Mouse (Mus musculus) embryo, embryonic 9.5 days (tissue): ENCODE measurements around the gene Rcsd1.

ENCODE experiments used
- DNase-seq: peaks from one replicate; pipeline ENCODE4 v3.0.0-alpha.2; 2017; ENCODE audit errors: extremely low spot score

Rcsd1 gene

DNA sequence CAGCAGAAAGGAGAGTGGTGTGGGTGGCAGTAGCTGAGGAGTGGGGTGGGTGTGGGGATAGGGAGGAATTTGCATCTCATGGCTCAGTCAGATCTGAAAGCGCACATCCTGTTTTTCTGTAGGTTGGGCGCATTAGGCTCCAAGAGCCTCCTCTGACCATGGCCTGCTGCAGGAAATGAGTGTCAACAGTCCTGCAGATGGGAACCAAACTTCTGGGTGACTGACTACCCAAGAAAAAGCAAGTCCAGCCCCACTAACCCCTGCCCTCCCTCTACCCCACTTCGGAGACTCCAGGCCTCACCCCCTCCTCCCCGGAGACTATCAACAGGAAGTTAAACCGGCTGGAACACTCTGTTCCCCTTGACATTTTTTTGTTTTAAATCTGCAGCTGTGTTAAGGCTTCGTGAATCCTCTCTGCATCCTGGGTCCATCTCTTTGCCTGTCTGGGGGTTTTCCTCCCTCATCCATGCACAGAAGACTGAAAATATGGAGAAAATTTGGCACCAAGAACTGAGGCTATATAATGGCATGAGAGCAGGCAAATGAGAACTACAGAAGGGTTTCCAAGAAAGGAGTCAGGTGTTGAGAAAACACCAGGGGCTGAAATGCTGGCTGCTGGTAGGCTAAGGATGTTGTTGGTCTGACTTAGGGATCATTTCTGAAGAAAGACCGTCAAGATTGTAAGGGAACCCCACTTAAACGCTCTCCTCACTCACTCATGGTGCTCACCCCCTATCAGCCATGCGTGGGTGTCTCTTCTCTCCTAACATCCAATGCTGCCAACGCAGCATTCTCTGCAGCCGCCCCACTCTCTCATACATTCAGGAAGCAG, 8.4 kb upstream of the Rcsd1 start:
- no peak for DNase-seq

DNA sequence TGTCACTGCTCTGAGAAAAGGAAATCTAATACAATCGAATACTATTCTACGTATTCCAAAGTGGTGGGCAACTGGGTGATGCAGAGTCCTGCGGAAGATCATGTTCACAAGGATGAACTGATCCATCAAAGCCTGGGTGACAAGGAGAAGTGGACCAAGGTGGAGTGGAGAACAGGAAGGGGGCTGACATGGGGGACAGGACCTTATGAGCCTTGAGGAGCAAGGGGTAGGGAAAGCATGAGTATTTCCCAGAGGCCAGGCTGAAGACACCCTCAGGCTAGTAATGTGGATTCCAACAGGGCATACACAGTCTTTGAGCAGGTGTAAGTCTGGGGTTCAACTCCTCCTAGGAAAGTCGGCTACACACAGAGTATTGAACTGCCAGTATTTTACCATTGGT, 6.9 kb upstream of the Rcsd1 start:
- DNase-seq = no peak

DNA sequence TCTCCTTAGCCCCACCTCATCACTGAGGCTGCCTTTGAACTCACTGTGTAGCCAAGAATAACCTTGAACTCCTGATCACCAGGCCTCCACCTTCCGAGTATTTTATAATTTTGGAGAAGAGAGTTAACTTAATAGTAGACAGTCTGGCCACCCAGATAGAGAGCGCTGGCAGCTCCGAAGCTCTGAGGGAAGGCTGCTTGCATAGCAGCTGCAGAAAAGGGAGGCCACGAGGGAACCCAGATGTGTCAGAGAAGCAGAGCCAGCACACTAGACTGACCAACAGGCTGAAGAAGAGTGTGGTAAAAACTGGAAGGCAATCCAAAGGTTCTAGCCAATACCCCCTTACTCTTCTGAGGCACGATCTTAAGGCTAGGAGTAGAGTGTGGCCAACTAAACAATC, 4.2 kb upstream of the Rcsd1 start:
- no peak for DNase-seq

DNA sequence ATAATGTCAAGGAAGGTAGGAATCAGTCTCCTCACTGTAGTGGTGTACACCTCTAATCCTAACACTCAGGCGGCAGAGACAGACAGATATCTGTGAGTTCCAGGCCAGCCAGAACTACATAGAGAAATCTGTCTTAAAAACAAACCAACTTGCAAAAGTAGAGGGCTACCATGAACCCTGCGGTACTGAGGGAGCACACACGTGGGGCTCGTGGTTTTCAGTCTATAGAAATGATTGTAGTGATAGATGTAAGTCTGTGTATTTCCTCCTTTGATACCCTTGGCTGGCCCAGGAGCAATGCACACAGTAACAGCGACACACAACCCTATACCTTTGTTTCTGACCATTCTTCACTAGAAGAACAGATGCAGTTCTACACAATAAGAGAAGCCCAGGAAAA, 2.4 kb upstream of the Rcsd1 start:
- DNase-seq = no peak

DNA sequence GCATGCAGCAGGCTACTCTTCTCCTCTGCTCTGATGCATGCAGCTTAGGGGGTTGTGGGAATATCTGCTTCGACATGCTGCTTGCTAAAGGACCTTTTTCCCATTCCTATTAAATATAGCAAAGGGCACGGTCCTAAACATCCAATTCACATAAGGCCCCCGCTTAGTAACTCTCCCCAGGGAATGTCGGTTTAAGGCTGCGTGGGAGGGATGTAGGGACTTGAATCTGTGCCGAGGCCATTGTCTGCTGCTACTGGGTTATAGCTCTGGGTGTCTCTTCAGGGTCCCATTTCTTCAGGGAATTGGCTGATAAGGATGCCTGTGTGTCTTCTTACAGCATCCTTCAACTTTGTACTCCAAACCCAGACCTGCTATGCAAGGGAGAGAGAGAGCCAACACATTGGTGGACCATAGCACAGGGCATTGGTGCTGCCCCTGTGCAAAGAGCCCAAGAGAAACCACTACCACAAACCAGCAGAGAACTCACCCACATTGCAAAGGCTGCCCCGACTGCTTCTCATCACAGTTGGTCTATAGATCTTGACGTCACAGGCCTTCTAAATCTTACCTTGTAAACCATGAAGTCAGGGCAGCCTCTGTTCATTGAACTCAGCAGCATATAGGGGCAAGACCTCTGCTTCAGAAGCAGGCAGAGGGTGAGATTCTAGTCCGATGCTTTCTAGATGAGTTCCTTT, 724 bp downstream of the Rcsd1 start:
- no peak for DNase-seq

DNA sequence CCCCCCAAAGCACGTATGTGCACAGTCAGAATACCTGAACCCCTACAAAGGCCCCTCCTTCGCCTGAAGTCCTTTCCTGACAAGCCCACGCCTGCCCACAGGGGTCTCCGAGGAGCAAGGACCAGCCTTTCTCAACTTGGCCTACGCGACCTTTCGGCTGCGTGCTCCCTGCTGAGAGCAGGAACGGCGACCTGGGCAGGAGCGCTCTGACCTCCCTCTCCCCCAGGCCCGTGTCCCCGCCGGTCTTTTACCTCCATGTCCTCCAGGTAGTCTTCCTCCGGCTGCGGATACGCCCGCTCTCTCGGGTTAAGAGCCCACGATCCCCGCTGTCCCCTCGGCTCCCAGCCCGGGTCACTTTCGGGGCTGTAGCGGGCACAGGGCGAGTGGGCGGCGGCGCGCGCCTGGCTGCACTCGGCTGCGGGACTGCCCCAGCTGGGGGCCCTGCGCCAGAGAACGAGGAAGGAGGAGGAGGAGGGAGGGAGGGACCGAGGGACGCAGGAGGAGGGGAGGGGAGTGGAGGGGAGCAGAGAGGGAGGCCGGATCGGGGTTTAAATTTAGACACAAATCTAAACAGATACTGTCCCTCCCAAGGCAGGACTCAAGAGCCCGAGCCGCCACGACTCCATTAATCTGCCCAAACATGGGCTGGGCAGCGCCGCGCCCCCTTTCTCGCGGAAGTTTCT, 1.8 kb downstream of the Rcsd1 start:
- peak; percentile 65 for DNase-seq

DNA sequence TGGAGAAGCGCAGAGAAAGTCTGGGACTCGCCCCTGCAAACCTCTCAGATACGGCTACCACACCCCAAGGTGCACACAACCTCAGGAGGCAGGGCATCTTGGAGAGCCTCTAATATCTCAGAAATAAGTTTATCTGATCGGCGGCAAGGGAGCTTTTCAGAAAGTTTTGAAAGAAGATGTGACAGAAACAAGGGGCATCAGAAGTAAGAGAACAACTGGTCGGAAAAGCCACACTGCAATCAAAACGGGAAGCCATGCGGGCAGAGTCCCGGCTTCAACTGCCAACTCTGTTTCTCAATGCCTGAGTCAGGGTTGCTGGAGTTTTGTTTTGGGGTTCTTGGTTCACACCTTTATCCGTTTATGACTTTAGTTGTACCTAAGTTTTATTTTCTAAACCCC, 2.3 kb downstream of the Rcsd1 start:
- DNase-seq = no peak

DNA sequence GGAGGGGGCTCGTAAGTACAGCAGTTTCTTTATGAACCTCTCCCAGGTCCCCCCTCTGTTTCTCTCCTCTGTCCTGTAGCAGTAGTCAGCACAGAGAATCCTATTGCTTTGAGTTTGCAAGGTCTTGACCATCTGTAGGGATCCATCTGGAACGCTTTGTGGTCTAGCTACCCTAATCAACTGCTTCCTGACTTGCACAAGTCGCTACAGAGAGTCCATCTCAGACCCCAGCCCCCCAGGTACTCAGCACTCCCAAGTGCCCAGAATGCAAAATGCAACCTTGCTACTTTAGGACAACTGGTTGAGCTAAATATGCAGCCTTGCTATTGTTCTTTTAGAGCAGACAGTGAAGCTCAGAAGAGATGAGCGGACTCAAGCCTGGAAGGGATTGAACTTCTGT, 3.1 kb downstream of the Rcsd1 start:
- no peak for DNase-seq

DNA sequence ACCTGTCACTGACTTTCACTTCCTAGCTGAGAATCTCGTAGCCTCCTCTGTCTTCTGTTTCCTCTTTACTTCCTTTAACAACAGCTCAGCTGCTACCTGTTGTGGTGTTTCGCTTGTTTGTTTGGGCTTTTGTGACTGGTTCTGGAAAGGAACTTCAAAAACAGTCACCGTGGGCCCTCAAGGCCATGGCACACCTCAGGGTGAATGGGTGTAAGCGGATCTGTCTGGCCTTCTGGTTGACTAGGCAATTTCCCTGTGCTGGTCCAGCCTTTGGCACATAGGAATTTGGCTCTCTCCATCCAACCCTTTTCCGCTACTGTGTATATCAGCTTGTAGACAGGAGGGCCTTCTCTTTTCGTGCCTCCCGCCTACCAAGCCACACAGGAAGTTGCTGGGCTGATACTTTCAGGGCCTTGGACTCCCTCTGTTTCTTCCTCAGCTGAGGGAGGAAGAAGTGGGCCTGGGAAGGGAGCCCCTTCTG, 3.6 kb downstream of the Rcsd1 start:
- no peak for DNase-seq

DNA sequence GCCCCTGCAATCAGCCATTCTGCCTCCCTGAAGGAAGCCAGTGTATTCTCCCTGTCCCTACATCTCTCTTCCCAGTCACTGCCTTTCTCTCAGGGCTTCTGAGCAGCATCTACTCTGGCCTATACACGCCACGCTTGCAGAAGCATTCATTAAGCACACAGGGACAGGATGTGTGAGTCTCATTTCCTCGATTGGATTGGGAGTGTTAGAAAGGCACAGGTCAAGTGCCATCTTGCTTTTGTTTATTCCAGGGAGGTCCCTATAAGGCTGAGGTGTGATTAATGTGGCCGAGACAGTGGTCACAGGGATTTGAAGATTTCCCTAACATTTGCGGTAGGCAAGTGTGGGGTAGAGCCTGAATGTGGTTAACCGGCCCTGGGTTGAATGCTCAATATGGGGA, 4.2 kb downstream of the Rcsd1 start:
- no peak for DNase-seq

DNA sequence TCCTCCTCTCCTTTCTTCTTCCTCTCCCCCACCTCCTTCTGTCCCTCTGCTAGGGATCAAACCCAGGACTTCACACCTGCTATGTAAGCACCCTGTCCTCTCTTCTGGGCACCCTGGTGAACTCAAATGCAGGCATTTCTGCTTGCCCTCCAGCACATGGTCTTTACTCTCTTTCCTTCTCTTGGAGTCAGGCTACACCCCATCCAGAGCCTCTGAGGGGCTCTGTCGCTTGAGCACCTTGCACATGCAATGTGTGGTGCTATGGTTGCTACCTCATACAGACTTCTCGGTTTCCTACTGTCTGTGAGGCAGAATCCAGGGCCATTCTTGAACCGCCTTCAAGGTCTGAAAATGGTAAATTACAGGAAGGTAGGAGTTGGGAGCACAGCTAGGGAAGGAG, 4.7 kb downstream of the Rcsd1 start:
- DNase-seq = no peak

DNA sequence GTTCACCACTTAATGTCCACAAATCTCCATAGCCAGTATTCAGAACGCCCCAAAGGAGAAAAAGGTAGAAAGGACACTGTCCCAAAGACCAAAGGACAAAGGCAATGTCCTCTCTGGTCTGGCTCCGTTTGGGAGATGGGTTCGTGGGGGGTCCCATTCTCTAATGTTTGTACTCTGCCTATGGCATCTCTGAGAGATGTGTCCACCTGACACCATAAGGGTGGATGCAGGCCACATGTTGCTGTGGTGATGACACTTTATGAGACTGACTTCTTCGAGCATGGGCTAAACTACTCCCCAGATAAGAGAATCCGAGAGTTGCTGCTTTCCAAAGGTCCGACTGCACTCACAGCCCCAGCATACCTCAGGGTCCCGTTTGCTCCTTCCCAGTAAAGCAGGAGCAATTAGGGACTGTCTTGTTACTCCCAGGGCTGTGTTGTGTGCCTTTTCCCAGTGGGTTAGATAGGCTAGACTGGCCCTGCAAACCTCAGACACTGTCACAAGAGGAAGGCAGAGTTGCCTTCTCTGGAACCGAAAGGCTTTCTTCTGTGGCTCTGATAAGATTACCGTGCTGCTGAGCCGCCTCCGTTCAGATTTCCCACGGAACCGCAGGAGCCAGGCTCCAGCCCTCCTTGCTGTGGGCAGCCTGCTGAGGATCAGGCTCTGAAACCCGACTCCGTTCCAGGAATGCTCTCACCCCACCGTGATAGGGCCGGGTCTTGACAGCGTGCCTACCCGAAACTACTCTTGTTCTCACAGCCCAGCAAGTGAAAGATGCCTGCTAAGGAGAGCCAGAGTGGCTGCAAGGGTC, 7.1 kb downstream of the Rcsd1 start:
- peak; percentile 75 for DNase-seq

DNA sequence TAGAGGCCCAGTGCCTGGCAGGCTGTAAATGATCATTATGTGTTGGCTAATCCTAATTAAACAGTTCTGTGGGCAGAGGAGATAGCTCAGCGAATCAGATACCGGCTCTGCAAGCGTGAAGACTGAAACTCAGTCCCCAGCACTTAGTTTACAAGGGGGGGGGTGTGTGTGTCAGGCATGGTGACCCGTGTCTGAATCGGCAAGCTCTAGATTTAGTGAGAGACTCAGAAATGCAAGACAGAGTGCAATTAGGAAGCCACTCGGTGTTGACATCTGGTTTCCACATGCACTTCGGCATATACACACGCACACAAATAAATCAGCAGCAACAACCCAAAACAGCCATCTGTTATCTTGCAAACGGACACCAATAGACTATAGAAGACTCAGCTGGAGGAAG, 8.0 kb downstream of the Rcsd1 start:
- no peak for DNase-seq

DNA sequence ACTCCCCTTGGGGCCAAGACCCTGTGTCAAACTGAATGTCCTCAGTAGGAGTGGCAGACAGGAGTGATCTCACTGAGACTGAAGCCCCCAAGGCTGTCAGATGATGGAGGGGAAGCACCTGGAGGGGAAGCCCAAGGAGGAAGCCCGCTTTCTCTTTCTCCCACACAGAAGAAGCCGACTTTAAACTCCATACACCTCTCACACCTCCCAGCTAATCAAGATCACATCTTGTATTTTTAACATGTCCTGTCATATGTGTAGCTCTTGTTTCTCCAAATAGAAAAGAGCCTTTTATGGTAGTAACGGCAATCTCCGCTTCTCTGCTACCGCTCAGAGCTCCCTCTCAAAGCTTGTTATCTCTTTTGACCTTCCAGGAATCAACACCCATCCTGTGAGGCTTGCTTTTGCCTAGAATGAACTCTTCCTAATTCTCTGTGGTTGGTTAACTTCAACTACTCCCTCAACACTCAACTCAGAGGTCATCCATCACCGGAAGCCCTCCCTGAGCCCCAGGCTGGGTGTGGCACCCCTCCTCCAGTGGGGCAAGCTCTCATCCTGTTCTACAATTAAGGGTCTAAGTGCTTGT, 8.5 kb downstream of the Rcsd1 start:
- DNase-seq = no peak

DNA sequence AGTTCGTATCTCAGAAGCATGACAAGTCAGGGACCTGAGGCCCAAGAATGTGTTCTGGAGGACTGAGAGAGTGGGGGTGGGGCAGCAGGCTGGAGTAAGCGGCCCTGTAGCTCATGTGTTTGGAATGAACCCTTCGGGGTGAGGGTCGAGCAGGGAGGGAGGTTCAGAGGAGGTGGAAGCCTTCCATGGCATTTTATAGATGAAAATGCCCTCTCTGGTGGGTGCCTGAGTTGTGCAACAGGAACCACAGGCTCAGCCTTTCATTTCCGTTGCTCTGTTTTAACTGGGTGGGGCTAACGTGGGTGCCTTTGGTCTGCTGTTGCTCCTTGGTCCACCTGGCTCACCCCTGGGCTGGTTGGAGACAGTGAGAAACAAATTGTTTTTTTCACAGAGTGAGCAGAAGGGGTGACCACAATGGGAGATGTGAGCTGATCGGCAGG, 9.2 kb downstream of the Rcsd1 start:
- DNase-seq = no peak

DNA sequence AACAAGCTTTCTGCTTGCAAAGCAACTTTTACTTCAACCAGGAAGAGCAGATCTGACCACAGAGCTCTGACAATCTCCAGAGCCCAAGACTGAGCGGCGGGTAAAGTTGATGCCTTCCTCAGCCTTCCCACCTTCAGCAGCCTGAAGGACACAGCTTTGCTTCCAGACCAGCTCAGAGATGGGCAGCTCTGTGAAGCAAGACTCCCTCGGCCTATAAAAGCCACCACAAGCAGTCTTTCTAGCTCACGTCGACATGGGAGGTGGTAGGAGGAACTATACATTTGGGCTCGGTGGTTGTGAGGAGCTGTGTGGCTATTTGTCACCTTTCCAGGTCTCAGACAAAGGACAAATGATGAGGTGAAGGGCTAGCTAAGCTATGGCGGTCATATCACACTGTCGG, 11.9 kb downstream of the Rcsd1 start:
- DNase-seq = no peak

DNA sequence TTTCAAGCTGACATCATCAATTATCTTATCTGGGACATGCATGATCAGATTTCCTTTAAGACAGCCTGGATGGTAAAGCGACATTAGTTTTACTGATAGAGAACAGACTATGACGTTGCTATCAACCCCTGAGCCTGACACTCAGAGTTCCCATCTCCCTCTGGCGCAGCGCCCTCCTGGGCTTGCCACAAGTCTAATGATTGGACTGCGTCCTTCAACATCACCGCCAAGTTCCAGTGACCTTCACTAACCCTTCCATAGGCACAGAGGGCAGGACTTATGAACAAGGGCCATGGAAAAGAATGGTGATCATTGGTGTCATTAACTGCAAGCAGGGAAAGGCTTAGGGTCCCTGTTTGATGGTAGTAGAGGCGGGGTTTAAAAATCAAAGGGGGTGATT, 12.7 kb downstream of the Rcsd1 start:
- no peak for DNase-seq

DNA sequence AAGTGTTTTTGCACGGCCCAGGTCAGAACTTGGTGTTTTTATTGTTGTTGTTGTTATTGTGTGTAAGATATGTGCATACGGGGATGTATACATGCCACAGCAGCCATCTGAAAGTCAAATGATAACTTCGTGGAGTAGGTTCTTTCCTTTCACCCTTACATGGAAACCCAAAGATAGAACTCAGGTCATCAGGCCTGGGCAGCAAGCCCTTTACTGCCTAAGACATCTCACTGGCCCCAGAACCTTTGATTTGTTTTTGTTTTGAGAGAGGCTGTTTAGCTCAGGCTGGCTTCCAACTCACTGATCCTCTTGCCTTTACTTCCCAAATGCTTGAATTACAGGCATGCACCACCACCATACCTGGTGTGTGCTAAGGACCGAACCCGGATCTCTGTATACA, 13.5 kb downstream of the Rcsd1 start:
- no peak for DNase-seq

DNA sequence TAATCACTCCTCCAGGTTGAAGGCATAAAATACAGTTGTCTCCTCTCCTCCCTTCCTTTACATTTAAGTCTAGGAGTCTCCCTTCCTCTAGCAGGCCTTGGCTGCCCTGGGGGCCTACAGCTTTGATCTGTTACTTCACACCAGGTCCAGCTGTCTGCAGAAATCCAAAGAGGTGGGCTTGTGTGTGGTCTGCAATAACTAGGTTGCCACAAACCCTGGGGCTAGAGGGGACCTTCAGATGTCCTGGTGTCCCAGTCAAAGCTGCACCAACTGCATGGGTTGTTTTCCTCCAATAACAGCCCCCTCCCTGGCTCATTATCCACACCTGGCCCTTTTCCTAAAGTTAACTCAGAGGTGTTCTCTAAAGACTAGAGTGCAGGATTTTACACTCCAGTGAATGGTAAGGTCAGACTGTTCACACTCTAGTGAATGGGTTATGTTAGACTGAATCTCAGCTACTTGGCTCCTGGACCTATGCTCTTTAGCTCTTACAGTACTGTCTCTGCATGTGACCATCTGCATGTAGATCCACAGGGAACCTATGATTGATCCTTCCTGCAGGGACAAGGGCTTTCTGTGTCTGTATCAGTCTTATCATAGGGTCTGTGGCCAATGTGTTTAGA, 14.1 kb downstream of the Rcsd1 start:
- no peak for DNase-seq

DNA sequence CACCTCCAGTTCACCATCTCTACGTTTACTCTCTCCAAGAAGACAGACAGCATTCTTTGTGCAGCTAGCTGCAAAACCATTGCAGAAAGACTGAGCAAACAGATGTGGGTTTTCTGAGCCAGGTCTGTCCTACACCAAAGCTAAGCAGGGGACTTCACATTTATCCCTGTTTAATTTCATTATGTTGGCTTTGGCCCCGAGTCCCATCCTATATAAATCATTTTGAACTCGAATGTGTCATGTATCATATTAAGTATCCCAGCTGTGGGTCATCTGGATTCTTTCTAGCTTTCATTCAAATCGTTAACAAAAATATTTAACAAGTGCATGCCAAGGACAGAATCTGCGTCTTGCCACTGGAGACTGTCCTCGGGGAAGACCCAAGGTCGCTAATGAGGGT, 15.7 kb downstream of the Rcsd1 start:
- no peak for DNase-seq

DNA sequence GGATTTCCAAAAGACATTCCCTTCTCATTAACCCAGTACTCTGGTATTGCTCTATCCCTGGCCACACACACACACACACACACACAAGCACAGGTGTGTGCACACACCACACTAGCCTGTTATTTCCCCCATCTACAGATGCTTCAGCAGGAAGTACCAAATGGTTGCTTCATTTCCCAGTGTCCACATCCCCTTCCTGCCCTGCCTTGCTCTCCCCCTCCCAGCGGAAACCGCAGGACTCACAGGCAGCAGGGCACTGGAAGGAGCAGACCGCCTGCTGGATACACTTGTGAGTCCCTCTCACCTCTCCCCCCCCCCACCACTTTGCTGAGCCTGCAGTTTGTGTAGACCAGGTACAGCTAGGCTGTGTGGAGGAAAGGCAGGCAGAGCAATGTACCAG, 18.0 kb downstream of the Rcsd1 start:
- DNase-seq = no peak
